Mouse (Mus musculus) bone marrow macrophage, adult 2 months (primary cell): ENCODE measurements around the gene Rb1.

ENCODE experiments used
- CTCF ChIP-seq: IDR thresholded peaks from 2 replicates; pipeline ENCODE4 v1.5.1; 2012; ENCODE audit warnings: low read depth, mild to moderate bottlenecking, low read length, moderate library complexity
- POLR2A ChIP-seq: IDR thresholded peaks from 2 replicates; pipeline ENCODE4 v1.6.1; 2012; ENCODE audit warnings: mild to moderate bottlenecking, low read depth, low read length, borderline replicate concordance

DNA sequence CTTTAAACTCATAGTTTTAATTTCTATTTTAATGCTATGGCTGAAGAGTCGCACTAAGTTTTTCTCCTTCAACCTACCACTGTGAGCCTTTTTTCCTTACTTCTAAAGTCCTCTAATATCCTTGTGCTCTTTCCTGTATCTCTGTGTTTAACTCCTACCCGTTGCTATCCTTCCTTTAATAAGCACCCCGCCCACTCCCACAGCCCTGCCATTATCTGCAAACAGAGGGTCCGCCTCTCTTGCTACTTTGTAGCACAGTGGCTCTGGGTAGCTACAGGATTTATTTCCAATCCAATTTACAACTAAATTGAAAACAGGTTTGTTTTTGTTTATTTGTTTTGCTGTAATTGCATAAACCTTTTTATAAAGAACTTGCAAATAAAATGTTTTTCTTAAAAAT lies 23.8 kb downstream of the Rb1 start:
- TF ChIP-seq CTCF, result no peak
- TF ChIP-seq POLR2A, result no peak
